Mouse (Mus musculus): Measurements from ENCODE around the gene Paip2b. TPM values are rescaled to one million over a fixed set of nuclear protein-coding genes. Genes with fewer than 3 reads are reported as not detected.

Gene Paip2b
- total RNA-seq, 2 experiments from 2014 or later, result 49.1 to 51.0 TPM

DNA sequence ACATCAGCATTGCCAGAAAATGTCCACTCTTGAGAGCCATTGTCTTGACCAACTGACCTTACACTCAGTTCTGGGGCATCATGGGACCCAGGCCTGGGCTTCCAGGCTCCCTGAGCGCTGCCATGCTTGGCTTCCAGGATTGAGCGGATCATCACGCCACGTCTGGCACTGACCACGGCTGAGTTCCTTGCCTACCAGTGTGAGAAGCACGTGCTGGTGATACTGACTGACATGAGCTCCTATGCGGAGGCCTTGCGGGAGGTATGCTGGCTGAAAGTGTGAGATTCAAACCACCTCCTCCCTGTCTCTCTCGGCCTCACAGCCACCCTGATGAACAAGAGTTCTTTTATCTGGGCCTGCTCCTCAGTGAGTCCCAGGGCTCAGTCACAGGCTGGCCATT, 75.5 kb downstream of the Paip2b start:
- intact Hi-C loops (cut with DNase I), result no loop called here
- no peak for DNase-seq (ENCODE audit: low spot score in 2 of 2)

Other genes starting within 250 kb of the Paip2b start
- not detected for gene Clec4f, start 175.6 kb downstream of the Paip2b start, total RNA-seq (2021)
- gene Cd207, start 153.9 kb downstream of the Paip2b start, total RNA-seq (2021), result not detected
- gene Vax2, start 120.5 kb downstream of the Paip2b start, total RNA-seq (2021), result not detected
- gene Atp6v1b1, start 88.8 kb downstream of the Paip2b start, total RNA-seq (2021), result not detected
- gene Ankrd53, start 69.1 kb downstream of the Paip2b start, total RNA-seq (2021), result not detected
- 10 to 100 TPM; 46.1 to 47.8 TPM for gene Tex261, start 55.9 kb downstream of the Paip2b start, total RNA-seq (2021)
- 10 to 100 TPM; 53.0 to 55.7 TPM for gene Nagk, start 36.8 kb downstream of the Paip2b start, total RNA-seq (2021)
- 100 to 1,000 TPM; 112 to 116 TPM for gene Zfp638, start 35.4 kb upstream of the Paip2b start, total RNA-seq (2021)
- gene Dysf, start 176.8 kb upstream of the Paip2b start, total RNA-seq (2021), result 1 to 10 TPM; 4.6 to 6.4 TPM